Mouse (Mus musculus) cerebellum, adult (tissue): ENCODE measurements at regions not wholly inside any gene's neighbourhood (a gene's known extent, or its start where the extent isn't known, plus 50 kb on each side); places are given as distances from the start of the nearest gene placed in this dataset.

Source experiments
- ATAC-seq: cut with Nextera tagmentation; 2 replicates; pipeline ENCODE4 v1.9.2; 2017; ENCODE audit warnings: mild to moderate bottlenecking, moderate library complexity, mixed read lengths; ENCODE audit not compliant: insufficient number of reproducible peaks, low FRiP score, low TSS enrichment

GRCm38 (mm10) chr3:155459701-155460481, 366.7 kb downstream of the Lrriq3 start:
- ATAC-seq, result no peak

- no peak for ATAC-seq
Measured at GRCm38 (mm10) chr3:155462095-155462494, 368.9 kb downstream of the Lrriq3 start.

GRCm38 (mm10) chr3:155470742-155471141, 377.5 kb downstream of the Lrriq3 start:
- ATAC-seq, result no peak

- ATAC-seq, result no peak
Measured at GRCm38 (mm10) chr3:155485487-155485886, 392.3 kb downstream of the Lrriq3 start.

GRCm38 (mm10) chr3:155487877-155488537, 394.8 kb downstream of the Lrriq3 start:
- ATAC-seq, result no peak

GRCm38 (mm10) chr3:155490670-155491069, 397.4 kb downstream of the Lrriq3 start:
- ATAC-seq, result no peak

- no peak for ATAC-seq
Measured at GRCm38 (mm10) chr3:155510161-155510857, 417.1 kb downstream of the Lrriq3 start.

GRCm38 (mm10) chr3:155513885-155514284, 420.7 kb downstream of the Lrriq3 start:
- ATAC-seq, result no peak

- ATAC-seq, result no peak
Measured at GRCm38 (mm10) chr3:155529312-155529711, 436.1 kb downstream of the Lrriq3 start.

- ATAC-seq, result no peak
Measured at GRCm38 (mm10) chr3:155530811-155531210, 437.6 kb downstream of the Lrriq3 start.

GRCm38 (mm10) chr3:155532075-155532474, 438.8 kb downstream of the Lrriq3 start:
- peak; percentile 26; the same call in 1 of the 2 replicates for ATAC-seq

GRCm38 (mm10) chr3:155548204-155548603, 455.0 kb downstream of the Lrriq3 start:
- no peak for ATAC-seq

- no peak for ATAC-seq
Measured at GRCm38 (mm10) chr3:155577111-155577510, 483.9 kb downstream of the Lrriq3 start.

GRCm38 (mm10) chr3:155604001-155604400, 510.8 kb downstream of the Lrriq3 start:
- no peak for ATAC-seq
